Mouse (Mus musculus) liver, adult (tissue): Measurements from ENCODE around the gene Cmtm4.

Experiments
- GATA4 ChIP-seq: IDR thresholded peaks from 2 replicates; pipeline ENCODE4 v1.6.1; 2014; ENCODE audit warnings: mild to moderate bottlenecking, low read length; ENCODE audit not compliant: insufficient replicate concordance

Gene Cmtm4

GRCm38 (mm10) chr8:104395703-104396357 lies at the start of gene Cmtm4:
Cmtm4 (minus strand) TSS chr8:104395807.
- no peak for TF ChIP-seq GATA4

- no peak for TF ChIP-seq GATA4
Observed at GRCm38 (mm10) chr8:104445248-104445647, 49.6 kb upstream of the Cmtm4 start.

GRCm38 (mm10) chr8:104443125-104443679 lies 47.6 kb upstream of the Cmtm4 start:
- TF ChIP-seq GATA4 = no peak

GRCm38 (mm10) chr8:104442299-104443124 lies 46.9 kb upstream of the Cmtm4 start, which contains the start of gene Dync1li2:
Dync1li2 (minus strand) TSS chr8:104443047.
- TF ChIP-seq GATA4 = peak; percentile 17; the same call in 1 of the 2 replicates

GRCm38 (mm10) chr8:104441613-104442012 lies 46.0 kb upstream of the Cmtm4 start:
- no peak for TF ChIP-seq GATA4

- TF ChIP-seq GATA4 = no peak
Observed at GRCm38 (mm10) chr8:104439461-104439860, 43.9 kb upstream of the Cmtm4 start.

GRCm38 (mm10) chr8:104437494-104438135 lies 42.0 kb upstream of the Cmtm4 start:
- no peak for TF ChIP-seq GATA4

- TF ChIP-seq GATA4 = no peak
Observed at GRCm38 (mm10) chr8:104436591-104436990, 41.0 kb upstream of the Cmtm4 start.

- TF ChIP-seq GATA4 = peak; percentile 28; the same call in 1 of the 2 replicates
Observed at GRCm38 (mm10) chr8:104436038-104436437, 40.4 kb upstream of the Cmtm4 start.

GRCm38 (mm10) chr8:104434826-104435354 lies 39.3 kb upstream of the Cmtm4 start:
- no peak for TF ChIP-seq GATA4

- no peak for TF ChIP-seq GATA4
Observed at GRCm38 (mm10) chr8:104434275-104434674, 38.7 kb upstream of the Cmtm4 start.

GRCm38 (mm10) chr8:104433191-104433842 lies 37.7 kb upstream of the Cmtm4 start:
- TF ChIP-seq GATA4 = no peak

- TF ChIP-seq GATA4 = no peak
Observed at GRCm38 (mm10) chr8:104432656-104433055, 37.0 kb upstream of the Cmtm4 start.

GRCm38 (mm10) chr8:104430230-104430629 lies 34.6 kb upstream of the Cmtm4 start:
- no peak for TF ChIP-seq GATA4

GRCm38 (mm10) chr8:104427703-104428102 lies 32.1 kb upstream of the Cmtm4 start:
- no peak for TF ChIP-seq GATA4

- TF ChIP-seq GATA4 = no peak
Observed at GRCm38 (mm10) chr8:104422313-104422712, 26.7 kb upstream of the Cmtm4 start.
